Mouse (Mus musculus): ENCODE data around the gene Cdh4. TPM values are rescaled to one million over a fixed set of nuclear protein-coding genes. Genes with fewer than 3 reads are reported as not detected.

The Cdh4 gene
- polyA plus RNA-seq, 1 experiment from 2014 or later = 37.5 TPM

- peaks cover 46% of the 10 kb centered on the region for H3K27me3 ChIP-seq
- H3K4me2 ChIP-seq = 0 out of 2 replicates have a peak overlapping the region, but pooled peaks have one; percentile 89
- H3K36me3 ChIP-seq = no peaks in the 10 kb centered on the region
- WGBS = 74% methylated on average over 3 of the region's 3 CpGs
- ATAC-seq (ENCODE audit: low FRiP score) = no peak
- no peaks in the 10 kb centered on the region for H3K9me3 ChIP-seq
- no peak overlapping the region for H3K9ac ChIP-seq
- no peak overlapping the region for H3K4me3 ChIP-seq
- H3K27ac ChIP-seq = no peak overlapping the region
- peaks cover 40% of the 10 kb centered on the region for H3K4me1 ChIP-seq (replicated peaks)
These were observed 1.1 kb upstream of the Cdh4 start for GRCm38 (mm10) chr2:179441086-179441485.

DNA sequence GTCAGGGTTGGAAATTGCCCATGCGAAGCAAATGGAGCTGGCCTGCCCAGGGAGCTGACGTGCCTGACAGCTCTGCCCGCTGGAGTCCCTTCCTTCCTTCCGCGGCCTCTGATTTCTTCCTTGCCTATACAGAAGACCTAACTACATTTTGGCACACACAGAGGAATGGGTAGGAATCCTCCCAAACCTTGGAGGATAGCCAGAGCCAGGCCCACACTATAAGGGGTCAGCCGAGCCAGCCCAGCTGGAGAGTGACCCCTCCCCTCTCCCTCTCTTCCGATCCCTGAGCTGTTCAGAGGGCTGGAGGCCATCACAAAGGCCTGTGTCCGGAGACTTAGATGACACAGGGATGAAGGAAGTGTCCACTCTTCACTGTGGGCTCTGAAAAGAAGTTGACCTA lies 514 bp upstream of the Cdh4 start:
- Histone ChIP-seq H3K4me1 (replicated peaks) (peaks cover 45% of the 10 kb centered on the region), H3K27ac (peak overlapping the region; percentile 91), H3K4me3 (peak overlapping the region; percentile 75), H3K27me3 (peaks cover 41% of the 10 kb centered on the region), H3K4me2 (peak overlapping the region; percentile 89), H3K9me3 (no peaks in the 10 kb centered on the region), H3K9ac (peak overlapping the region; percentile 86), H3K36me3 (no peaks in the 10 kb centered on the region)
- WGBS = 4% methylated on average over 8 of the region's 8 CpGs
- ATAC-seq (ENCODE audit: low FRiP score) = peak; percentile 46

GRCm38 (mm10) chr2:179442541-179443225 lies 452 bp downstream of the Cdh4 start:
- Histone ChIP-seq H3K27ac (peak overlapping the region; percentile 91), H3K4me1 (replicated peaks) (peaks cover 54% of the 10 kb centered on the region)
- under 1% methylated on average over 83 of the region's 95 CpGs for WGBS

GRCm38 (mm10) chr2:179443226-179443815 lies 1.1 kb downstream of the Cdh4 start:
- Histone ChIP-seq H3K9me3 (no peaks in the 10 kb centered on the region), H3K4me2 (peak overlapping the region; percentile 89), H3K4me1 (replicated peaks) (peaks cover 54% of the 10 kb centered on the region), H3K4me3 (peak overlapping the region; percentile 75), H3K27ac (peak overlapping the region; percentile 91), H3K36me3 (no peaks in the 10 kb centered on the region), H3K9ac (peak overlapping the region; percentile 86), H3K27me3 (peaks cover 31% of the 10 kb centered on the region)
- 0% methylated on average over 51 of the region's 51 CpGs for WGBS
- ATAC-seq (ENCODE audit: low FRiP score) = peak; percentile 15; the same call in 1 of the 2 replicates

More at GRCm38 (mm10) chr2:179442541-179443225, 452 bp downstream of the Cdh4 start:
- peak; percentile 80 for ATAC-seq (ENCODE audit: low FRiP score)
- peak overlapping the region; percentile 86 for H3K9ac ChIP-seq
- H3K4me3 ChIP-seq = peak overlapping the region; percentile 75
- no peaks in the 10 kb centered on the region for H3K9me3 ChIP-seq
- no peaks in the 10 kb centered on the region for H3K36me3 ChIP-seq
- H3K27me3 ChIP-seq = peaks cover 34% of the 10 kb centered on the region
- peak overlapping the region; percentile 89 for H3K4me2 ChIP-seq

DNA sequence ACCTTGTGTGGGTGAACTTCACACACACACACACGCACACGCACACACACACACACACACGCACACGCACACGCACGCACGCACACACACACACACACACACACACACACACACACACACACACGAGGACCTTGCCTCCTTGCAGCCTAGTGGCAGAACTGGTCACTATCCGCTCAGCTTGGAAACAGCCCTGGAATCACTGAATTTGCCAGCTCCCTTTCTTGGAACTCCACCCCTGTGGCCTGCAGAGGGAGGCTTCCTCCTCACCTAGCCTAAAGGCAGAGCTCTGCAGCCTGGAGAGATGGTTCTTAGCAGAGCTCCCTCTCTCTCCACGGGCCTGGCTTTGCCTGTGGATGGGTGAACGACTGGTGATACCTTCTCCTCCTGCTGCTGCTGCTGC lies 1.7 kb downstream of the Cdh4 start:
- ATAC-seq (ENCODE audit: low FRiP score) = no peak
- Histone ChIP-seq H3K4me1 (replicated peaks) (peaks cover 54% of the 10 kb centered on the region), H3K4me2 (peak overlapping the region; percentile 89), H3K9me3 (peaks cover under 1% of the 10 kb centered on the region; the same call in 1 of the 2 replicates), H3K4me3 (peak overlapping the region; percentile 75), H3K36me3 (peaks cover under 1% of the 10 kb centered on the region; the same call in 1 of the 2 replicates), H3K27ac (peak overlapping the region; percentile 91; the same call in 1 of the 2 replicates), H3K9ac (peak overlapping the region; percentile 86), H3K27me3 (peaks cover 25% of the 10 kb centered on the region)
- WGBS = 33% methylated on average over 6 of the region's 11 CpGs

GRCm38 (mm10) chr2:179448256-179448655 lies 6.0 kb downstream of the Cdh4 start:
- Histone ChIP-seq H3K9ac (no peak overlapping the region), H3K4me1 (replicated peaks) (peaks cover 35% of the 10 kb centered on the region), H3K4me3 (no peak overlapping the region), H3K4me2 (no peak overlapping the region), H3K9me3 (peaks cover 4% of the 10 kb centered on the region; the same call in 1 of the 2 replicates), H3K27ac (no peak overlapping the region), H3K27me3 (peaks cover 12% of the 10 kb centered on the region), H3K36me3 (peaks cover 16% of the 10 kb centered on the region; the same call in 1 of the 2 replicates)
- ATAC-seq (ENCODE audit: low FRiP score) = no peak
- 97% methylated on average over 4 of the region's 4 CpGs for WGBS

- WGBS = 100% methylated on average over 1 of the region's 1 CpGs
- peaks cover 23% of the 10 kb centered on the region for H3K36me3 ChIP-seq
These were observed 6.8 kb downstream of the Cdh4 start for GRCm38 (mm10) chr2:179449018-179449417.

GRCm38 (mm10) chr2:179459196-179459595 lies 17.0 kb downstream of the Cdh4 start:
- no peak overlapping the region for H3K27ac ChIP-seq
- peaks cover 45% of the 10 kb centered on the region for H3K9me3 ChIP-seq
- H3K4me1 ChIP-seq (replicated peaks) = no peaks in the 10 kb centered on the region
- 73% methylated on average over 4 of the region's 4 CpGs for WGBS
- no peak overlapping the region for H3K4me2 ChIP-seq
- no peak for ATAC-seq (ENCODE audit: low FRiP score)
- H3K4me3 ChIP-seq = no peak overlapping the region
- no peak overlapping the region for H3K9ac ChIP-seq
- no peaks in the 10 kb centered on the region for H3K27me3 ChIP-seq
- H3K36me3 ChIP-seq = peaks cover 57% of the 10 kb centered on the region

More at GRCm38 (mm10) chr2:179449018-179449417, 6.8 kb downstream of the Cdh4 start:
- Histone ChIP-seq H3K4me1 (replicated peaks) (peaks cover 28% of the 10 kb centered on the region), H3K4me3 (no peak overlapping the region), H3K9me3 (peaks cover 4% of the 10 kb centered on the region; the same call in 1 of the 2 replicates), H3K4me2 (no peak overlapping the region), H3K27ac (no peak overlapping the region), H3K9ac (no peak overlapping the region), H3K27me3 (peaks cover 12% of the 10 kb centered on the region)
- no peak for ATAC-seq (ENCODE audit: low FRiP score)

DNA sequence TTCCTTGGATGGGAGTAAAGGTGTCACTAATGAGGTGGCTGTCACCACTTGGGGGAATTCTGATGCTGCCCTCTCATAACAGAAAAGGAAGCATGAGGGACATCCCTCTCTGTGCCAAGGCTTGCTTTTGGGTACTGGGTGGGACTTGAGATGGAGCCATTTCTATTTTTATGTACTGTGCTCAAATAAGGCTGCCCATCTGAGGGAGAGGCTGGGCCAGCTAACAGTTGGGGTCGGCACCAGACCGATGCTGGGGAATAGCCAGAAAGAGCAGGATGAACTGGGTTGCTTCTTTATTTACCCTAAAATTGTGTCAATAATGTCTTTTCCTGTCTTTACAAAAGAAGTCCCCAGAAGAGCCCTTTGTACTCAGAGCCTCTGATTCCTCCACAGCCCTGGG lies 17.4 kb downstream of the Cdh4 start:
- no peaks in the 10 kb centered on the region for H3K4me1 ChIP-seq (replicated peaks)
- H3K9ac ChIP-seq = no peak overlapping the region
- H3K4me3 ChIP-seq = no peak overlapping the region
- H3K4me2 ChIP-seq = no peak overlapping the region
- H3K36me3 ChIP-seq = peaks cover 58% of the 10 kb centered on the region
- no peak for ATAC-seq (ENCODE audit: low FRiP score)
- no peak overlapping the region for H3K27ac ChIP-seq
- H3K9me3 ChIP-seq = peaks cover 45% of the 10 kb centered on the region
- H3K27me3 ChIP-seq = no peaks in the 10 kb centered on the region
- WGBS = 97% methylated on average over 2 of the region's 2 CpGs

GRCm38 (mm10) chr2:179463514-179463913 lies 21.3 kb downstream of the Cdh4 start:
- 87% methylated on average over 4 of the region's 4 CpGs for WGBS
- H3K27ac ChIP-seq = no peak overlapping the region
- H3K27me3 ChIP-seq = no peaks in the 10 kb centered on the region
- no peak overlapping the region for H3K4me2 ChIP-seq
- peaks cover 41% of the 10 kb centered on the region for H3K9me3 ChIP-seq
- ATAC-seq (ENCODE audit: low FRiP score) = no peak
- no peak overlapping the region for H3K4me3 ChIP-seq
- H3K4me1 ChIP-seq (replicated peaks) = peaks cover 9% of the 10 kb centered on the region
- no peak overlapping the region for H3K9ac ChIP-seq
- peaks cover 50% of the 10 kb centered on the region for H3K36me3 ChIP-seq

DNA sequence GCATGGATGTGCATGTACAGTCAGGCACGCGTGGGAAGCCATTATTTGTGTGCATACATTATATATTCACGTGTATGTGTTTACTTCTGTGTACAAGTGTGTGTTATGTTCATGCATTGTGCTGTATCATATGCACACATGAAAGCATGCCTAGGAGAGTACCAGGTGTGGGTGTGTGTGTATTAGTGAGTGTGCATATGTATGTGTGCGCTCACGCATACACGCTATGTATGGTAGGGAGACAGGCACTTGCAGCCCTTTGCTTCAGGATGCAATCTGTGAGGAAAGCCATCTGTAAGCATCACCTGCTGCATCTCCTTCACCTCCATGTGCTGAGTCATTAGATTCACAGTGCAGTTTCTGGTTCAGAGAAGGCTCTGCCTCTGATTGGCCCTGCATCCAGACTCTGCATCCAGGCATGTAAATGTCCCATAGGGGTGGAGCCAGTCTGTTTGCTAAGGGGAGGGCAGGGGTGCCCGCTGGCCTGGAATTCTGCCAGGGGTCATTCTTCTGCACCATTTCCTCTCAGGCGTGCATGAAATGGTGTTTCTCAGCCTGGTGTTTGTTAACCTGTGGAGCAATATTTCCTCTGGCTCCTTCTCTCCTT lies 25.7 kb downstream of the Cdh4 start:
- H3K36me3 ChIP-seq = peaks cover 20% of the 10 kb centered on the region
- peak; percentile 54; the same call in 1 of the 2 replicates for ATAC-seq (ENCODE audit: low FRiP score)
- no peak overlapping the region for H3K4me3 ChIP-seq
- peaks cover 25% of the 10 kb centered on the region for H3K4me1 ChIP-seq (replicated peaks)
- H3K9me3 ChIP-seq = peaks cover 11% of the 10 kb centered on the region; the same call in 1 of the 2 replicates
- H3K27ac ChIP-seq = no peak overlapping the region
- H3K27me3 ChIP-seq = no peaks in the 10 kb centered on the region
- 82% methylated on average over 8 of the region's 8 CpGs for WGBS
- no peak overlapping the region for H3K9ac ChIP-seq
- H3K4me2 ChIP-seq = no peak overlapping the region

GRCm38 (mm10) chr2:179476622-179477021 lies 34.4 kb downstream of the Cdh4 start:
- no peak for ATAC-seq (ENCODE audit: low FRiP score)
- Histone ChIP-seq H3K4me1 (replicated peaks) (peaks cover 33% of the 10 kb centered on the region), H3K4me3 (no peak overlapping the region), H3K27me3 (no peaks in the 10 kb centered on the region), H3K9me3 (no peaks in the 10 kb centered on the region), H3K36me3 (no peaks in the 10 kb centered on the region), H3K27ac (no peak overlapping the region), H3K4me2 (no peak overlapping the region), H3K9ac (no peak overlapping the region)
- WGBS = 88% methylated on average over 6 of the region's 6 CpGs
